Mouse (Mus musculus): ENCODE measurements around the gene Mrpl23.

The Mrpl23 gene

DNA sequence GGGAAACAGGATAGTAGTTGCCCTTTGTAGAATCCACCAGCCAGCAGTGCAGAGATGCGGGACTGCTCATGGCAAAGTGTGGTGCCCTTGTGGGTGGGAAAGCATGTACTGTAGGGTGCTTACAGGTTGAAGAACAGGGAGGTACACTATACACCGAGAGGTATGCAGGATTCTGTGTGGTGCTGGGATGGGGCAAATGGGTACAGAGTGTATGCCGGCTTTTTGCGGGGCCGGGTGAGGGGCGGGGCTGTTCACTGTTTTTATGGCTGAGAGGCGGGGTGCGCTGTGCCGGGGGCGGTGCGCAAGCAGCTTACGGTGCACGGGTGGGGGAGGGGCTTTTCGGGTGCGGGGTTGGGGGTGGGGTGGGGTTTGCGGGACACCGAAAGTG lies at the start of gene Mrpl23:
Mrpl23 (plus strand) TSS at position 16 of the 388 bp plus-strand sequence.
- no peak for DNase-seq

DNA sequence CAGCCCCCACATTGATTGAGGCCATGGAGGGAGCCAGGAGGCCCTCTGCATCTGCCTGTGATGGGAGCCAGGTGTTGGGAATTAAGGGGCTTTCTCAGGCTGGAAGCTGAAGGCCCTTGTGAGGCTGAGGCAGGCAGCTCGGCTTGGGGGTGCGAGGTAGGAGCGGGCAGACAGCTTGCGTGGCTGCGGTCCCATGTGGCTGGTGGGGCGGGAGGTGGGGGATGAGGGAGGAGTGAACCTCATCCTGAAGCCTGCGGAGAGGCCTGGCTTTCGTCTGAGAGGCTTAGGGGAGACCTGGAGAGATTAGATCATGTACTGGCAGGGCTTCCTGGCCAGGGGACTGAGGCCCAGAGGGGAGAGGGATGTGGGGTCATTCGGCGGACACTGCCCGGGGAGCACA lies 49.4 kb upstream of the Mrpl23 start:
- no peak for DNase-seq

DNA sequence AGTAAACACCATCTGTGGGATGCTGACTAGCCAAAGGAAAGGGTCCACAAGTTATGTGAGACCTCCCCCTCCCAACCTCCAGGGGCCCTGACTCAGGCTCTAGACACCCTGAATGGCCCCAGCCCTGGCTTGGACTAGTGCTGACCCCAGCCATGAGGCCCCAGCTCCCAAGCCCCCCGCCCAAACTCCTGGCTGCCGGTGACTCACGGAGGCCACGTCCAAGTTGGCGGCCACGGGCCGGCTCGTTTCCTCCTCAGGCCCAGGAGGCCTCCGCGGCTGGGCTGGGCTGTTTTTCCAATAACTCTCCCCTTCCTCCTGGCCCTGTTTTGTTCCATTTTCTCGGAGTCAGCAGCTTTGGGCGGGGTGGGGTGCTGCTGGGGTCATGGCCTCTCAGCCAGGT lies 47.7 kb upstream of the Mrpl23 start:
- DNase-seq, result no peak

DNA sequence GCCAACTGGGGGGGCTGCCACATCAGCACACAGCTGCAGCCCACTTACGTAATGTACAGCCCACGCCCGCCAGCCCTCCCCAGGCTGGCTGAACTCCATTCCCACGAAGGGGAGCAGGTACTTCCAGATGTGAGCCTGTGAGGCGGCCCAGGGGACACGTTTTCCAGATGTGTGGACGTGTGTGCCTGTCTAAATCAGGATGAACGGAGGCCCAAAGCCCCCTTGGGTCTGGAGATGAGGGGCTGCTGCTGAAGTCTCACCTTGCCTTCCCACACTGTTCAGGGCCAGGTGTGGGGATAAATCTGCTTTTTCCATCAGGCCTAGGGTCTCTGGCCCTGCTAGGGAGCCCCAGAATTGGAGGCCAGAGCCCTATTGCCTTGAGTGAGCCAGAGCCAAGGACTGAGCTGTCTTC lies 45.7 kb upstream of the Mrpl23 start:
- DNase-seq, result no peak

DNA sequence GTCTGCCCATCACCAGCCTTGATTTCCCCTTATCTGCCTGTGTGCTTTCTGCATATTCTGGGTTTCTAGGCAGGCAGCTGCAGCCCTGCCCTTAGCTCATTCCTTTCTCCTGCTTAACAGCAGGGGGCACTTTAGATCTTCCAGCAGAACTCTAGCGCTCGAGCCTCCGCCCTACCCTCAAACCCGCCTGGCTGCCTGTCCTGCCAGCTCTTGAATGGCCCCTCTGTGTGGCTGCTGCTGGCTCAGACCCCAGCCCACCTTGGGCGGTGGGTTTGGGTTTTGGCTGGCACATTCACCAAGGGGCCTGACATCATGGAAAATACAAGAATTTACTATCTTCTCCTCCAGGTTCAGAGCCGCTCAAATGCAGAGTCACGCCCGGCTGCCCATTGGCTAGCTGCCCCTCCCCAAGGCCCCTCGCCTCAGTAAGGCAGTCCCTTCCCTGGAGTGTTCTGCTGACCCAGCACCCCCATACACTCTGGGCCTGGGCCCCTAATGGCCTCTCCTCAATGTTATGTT lies 45.1 kb upstream of the Mrpl23 start:
- peak; percentile 13 for DNase-seq

DNA sequence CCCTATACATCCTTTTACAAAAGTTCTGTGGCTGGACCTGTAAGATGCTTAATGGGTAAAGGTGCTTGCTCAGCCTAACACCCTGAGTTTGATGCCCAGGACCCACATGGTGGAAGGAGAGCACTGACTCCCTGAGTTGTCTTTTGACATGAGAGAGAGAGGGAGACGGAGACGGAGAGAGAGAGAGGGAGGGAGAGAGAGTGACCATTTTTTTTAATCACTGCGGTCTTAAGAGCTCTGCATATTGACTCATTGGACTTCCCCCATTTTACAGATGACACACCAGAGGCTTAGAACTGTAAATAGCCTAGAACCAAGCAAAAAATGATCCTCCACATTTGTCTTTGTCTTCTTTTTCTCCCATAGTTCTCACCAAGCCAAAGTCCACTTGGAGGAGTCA lies 44.4 kb upstream of the Mrpl23 start:
- no peak for DNase-seq

DNA sequence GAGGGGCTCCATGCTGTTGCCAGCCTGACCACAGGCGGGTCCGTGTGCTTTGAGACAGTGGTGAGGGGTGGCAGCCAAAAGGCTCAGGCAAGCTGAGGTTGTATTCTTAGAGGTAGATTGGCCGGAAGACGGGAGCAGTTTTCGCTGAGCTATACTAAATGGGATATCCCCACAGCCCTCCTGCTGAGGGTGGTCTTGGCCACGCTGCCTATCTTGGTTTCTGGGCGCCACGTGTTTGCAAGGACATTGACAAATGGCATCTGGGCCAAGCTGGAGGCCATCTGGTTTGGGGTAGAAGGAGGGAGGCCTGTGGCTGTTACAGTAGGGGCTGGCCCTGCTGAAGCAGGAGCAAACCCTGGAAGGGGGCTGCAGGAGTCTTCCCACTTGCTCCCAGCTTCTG lies 39.0 kb upstream of the Mrpl23 start:
- DNase-seq, result no peak

DNA sequence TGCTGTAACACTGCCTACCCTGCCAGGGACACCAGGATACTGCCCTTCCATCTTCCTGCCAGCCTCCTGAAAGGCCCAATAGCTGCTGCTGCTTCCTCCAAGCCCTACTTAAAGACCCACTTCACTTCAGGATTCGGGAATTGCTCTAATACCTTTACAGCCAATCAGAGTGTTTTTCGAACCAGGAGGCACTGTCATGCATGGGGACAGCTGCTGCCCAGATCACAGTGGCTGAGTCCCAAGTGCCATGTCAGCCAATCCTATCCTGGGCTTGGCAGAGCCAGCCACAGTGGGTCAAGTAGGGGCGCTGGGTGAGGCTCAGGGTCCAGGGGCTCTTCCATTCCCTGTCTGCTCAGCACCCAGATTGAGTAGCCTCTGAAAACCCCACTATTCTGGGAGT lies 36.3 kb upstream of the Mrpl23 start:
- no peak for DNase-seq

DNA sequence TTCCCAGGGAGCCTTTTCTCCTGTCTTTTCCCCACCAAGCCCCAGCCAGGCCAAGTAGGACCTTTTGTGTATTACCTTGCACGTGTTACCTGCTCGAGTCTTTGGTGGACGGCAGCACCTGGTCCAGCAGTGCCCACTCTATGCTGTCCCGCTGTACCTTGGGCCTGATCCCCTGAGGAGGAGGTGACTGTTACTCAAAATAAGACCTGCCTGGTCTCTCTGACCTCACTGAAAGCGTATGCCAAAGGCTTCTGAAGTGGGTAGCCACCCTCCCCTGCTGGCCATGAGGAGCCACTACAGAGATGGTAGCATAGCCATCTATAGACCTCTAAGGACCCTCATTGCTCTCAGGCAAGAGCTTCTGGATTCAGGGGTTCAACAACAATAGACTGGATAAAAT lies 35.7 kb upstream of the Mrpl23 start:
- DNase-seq, result no peak

DNA sequence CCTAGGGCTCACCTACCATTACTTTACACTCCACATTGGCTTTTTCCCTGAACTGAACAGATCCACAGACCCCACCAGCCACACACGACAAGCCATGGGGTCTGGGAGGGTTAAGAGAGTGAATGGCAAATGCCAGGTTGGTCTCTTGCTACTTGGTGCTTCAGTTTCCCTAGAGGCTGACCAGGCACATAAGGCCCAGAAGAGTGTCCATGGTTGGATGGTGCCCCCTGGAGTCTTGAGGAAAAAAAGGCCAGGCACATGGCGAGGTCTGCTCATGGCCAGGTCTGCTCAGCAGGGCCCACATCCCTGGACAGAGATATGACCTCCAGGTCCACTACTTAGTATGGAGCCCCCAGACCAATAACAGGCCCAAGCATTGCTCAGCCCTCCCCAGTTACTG lies 34.7 kb upstream of the Mrpl23 start:
- peak; percentile 34 for DNase-seq

DNA sequence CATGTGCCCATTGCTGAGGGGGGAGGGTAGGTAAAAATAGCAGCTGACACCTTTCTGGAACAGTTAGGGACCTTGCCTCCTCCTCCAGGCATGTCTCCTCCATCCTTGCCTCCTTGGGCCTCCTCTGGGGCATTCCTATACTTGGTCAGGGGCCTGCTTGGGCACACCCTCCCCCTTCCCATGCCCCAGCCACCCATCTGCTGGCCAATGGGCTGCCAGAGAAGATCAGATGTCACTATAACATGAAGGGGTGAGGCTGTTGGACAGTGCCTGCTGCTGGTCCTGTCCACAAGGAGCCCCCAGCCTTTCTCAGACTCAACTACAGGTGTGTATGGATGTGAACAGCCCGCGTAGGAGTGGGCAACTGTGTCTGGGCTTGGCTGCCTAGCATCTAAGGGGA lies 33.9 kb upstream of the Mrpl23 start, which contains the start of gene Tnnt3:
Tnnt3 (plus strand) TSS at position 262 of the 400 bp plus-strand sequence.
- no peak for DNase-seq

DNA sequence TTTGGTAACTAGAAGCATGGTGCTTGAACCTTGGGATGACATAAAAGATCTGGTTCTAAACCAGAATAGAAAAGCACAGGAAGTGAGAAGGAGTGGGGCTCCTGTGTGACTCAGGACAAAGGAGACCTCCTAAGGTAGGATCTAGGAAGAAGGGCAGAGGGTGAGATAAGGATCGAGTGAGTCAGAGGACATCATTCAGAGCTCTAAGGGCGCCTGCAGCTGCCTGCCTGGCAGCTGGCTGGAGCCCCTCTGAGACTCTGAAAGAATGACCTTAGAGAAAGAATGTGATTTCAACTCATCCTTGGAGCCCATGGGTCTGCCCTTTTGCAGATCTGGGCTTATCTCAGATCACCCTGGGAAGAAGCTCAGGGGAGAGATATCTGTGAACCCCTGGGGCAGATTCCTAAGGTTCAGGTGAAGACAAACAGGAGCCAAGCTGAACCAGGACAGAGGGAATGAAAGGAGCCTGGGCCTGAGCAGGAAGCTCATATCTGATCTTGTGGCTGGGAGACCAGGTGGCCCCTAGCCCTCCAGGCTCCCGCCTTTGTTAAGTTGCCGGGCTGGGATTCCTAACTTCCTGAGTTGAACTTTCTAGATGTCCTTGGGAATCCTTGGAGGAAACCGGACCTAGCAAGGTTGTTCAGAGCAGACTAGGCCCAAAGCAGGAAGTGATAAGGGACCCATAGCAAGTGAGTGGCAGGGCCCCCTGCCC lies 33.3 kb upstream of the Mrpl23 start:
- DNase-seq, result no peak

DNA sequence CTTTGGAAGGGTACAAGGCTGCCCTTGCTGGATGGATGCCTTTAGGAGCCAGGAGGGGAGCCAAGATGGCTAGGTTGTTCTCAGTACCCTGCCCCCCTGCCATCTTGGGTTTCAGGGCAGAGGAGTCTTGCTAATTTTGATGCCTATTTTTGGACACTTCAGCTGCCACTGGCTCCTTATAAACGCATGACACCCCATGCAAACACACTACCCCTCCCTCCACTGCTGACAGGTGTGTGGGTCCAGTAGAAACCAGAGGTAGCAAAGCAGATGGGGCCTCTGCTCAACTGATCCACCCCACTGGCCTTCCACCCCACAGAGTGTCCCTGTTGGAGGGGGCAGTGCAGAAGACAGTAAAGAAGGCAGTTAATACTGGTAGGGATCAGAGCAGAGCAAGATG lies 32.5 kb upstream of the Mrpl23 start:
- no peak for DNase-seq

DNA sequence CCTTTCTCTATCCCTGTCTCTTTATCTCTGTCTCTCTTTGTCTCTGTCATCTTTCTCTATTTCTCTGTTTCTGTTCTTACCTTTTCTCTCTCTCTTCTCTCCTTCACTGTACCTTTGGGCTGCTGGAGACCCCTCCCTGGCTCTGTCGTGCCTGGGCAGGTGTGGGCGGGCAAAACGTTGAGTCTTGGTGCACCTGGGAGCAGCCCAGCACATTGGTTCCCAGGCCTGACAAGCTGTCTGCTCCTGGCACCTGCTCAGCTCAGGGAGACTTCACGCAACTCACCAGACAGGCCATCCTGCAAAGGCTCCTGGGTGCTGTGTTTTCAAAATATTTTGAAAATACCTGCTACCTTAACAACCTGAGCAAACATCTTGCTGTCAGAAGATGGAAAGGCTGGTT lies 29.3 kb upstream of the Mrpl23 start:
- DNase-seq, result no peak

DNA sequence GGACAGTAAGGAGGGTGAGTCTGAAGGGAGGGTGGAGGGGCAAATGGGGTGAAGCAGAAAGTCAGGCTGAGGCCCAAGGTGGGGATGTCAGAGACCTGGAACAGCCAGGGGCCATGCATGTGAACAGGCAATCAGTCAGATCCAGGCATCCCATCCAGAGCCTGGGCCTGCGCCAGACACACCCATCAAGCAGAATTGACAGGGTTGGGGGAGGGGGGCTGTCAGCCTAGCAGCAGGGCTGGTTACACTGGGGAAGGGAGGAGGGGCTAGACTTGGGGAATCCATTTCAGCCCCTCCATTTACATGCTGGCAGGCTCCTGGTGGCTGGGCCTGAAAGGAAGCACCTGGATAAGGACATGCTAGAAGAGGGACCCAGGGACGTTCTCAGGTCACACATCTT lies 26.5 kb upstream of the Mrpl23 start:
- DNase-seq, result no peak

DNA sequence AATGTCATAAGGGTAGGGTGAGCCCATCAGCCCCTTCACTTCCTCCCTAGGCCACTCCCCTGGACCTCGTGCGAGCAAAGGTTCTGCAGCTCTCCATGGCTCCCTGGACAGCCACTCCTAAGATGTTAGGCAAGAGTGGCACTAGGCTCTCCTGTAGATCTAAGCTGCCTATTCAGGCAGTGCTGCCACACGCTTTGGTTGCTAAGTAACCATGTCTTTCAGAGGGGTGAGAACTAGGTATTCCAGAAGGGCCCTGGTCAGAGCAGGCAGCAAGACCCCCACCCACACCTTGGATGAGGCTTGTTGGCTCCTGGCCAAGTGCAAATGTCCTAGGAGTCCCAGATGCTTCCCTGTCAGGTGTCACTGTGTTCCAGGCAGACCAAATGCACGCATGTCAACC lies 26.0 kb upstream of the Mrpl23 start:
- DNase-seq, result no peak

DNA sequence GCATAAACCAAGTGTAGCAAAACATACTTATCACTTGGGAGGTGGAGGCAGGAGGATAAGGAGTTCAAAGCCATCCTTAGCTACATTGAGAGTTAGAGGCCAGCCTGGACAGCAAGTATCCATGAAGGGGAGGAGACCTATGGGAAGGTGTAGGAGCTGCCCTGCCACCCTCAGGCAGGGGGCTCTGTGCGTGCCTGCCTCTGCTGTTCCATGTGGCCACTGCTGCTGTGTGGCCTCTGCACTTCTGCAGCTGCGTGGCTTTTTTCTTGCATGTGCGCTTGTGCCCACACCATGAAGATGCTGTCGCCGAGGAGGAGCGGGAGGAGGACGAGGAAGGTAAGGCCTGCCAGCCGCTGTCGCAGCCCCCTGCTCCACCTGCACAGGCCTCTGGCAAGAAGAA lies 25.0 kb upstream of the Mrpl23 start:
- no peak for DNase-seq

DNA sequence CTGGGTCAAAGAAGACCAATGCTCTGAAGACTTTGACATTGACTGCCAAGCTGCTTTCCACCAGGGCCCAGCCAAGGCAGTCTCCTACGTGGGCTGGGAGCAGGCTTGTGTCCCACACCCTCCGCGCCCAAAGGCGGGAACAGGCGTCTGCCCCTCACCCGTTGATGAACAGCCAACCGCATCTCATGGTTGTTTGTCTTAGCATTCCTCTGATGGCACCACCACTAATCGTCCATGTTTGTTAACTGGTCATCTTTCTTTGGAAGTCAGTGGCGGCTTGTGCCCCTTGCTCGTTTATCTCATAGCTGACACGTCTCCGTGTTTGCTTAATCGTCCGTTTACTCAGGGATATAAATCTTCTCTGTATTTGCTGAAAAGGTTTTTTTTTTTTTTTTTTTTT lies 23.0 kb upstream of the Mrpl23 start:
- no peak for DNase-seq

DNA sequence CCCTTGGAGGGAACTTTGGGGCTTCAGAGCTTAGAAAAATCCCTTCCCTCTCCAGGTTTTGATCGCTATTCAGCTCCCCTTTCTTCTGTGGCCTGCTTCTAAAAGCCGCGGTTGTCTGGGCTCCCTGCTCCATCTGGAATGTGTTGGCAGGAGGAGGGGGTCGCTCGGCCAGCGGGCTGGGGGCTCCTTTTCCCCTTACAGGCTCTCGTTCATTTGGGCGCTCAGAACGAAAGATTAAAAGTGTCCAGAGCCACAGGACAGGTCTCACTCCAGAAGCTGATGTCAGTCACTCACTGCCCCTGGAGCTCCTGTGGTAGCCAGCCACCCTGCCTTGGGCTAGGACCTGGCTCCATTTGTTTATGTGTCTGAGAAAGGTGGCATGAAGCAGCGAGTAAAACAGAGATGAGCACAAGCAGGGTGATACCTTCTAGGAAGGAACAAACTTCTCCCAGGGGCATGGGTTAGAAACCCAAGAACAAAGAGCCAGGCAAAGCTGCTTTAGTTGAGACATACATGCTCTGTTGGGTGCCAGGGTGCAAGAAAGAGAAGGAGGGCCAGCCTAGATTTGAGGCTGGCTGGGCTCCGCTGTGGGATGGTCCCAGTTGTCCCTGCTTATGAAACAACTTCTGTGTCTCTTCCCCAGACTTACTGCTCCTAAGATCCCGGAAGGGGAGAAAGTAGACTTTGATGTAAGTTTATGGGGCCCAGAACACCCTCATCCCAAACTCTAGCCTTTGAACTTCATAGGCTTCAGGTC lies 22.3 kb upstream of the Mrpl23 start:
- no peak for DNase-seq

DNA sequence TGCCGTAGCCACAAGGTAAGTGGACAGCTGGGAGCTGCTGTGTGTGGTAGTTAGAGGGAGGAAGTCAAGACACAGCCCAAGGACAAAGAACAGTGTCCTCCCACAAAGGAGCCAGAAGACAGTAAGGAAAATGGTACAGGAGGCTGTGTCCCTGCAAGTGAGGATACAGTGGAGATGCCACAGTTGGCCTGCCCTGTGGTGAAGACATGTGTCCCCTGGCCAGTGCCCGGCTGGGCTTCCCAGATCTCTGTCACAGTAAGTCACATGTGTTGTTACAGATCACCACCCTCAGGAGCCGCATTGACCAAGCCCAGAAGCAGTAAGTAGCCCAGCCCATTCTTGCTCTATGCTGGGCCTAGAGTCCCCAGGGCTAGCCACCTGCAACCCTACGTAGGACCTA lies 18.4 kb upstream of the Mrpl23 start:
- DNase-seq, result no peak

DNA sequence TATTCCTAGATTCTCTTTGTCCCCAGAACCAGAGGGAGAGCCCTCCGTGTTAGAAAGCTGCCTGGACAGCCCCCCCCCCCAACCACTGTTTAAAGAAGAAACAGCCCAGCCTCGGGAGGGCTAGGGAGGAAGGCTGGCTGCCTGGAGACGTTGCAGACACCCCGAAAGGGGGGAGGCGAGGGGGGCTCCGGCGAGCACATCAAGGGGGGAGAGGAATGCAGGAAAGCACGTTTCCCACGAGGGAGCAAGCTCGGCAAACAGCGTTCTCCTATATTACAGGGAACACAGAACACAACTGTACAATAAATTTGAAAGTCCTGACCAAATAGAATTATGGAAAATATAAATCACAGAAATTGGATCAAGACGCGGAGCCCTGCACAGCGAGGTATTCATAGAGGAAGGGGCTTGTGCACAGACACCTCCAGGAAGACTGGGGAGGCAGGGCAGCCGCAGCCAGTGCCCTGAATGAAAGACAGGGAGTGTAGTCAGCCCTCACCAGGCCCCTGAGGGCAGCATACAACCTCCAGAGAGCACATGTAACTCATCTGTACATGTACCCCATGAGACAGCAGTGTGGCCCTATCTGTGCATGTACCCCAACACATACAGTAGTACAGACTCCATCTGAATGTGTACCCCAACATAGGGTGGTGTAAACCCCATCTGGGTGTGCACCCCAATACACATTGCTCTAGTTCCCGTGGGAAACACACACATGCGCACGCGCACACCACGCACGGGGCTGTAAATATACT lies 16.1 kb upstream of the Mrpl23 start:
- DNase-seq, result no peak

DNA sequence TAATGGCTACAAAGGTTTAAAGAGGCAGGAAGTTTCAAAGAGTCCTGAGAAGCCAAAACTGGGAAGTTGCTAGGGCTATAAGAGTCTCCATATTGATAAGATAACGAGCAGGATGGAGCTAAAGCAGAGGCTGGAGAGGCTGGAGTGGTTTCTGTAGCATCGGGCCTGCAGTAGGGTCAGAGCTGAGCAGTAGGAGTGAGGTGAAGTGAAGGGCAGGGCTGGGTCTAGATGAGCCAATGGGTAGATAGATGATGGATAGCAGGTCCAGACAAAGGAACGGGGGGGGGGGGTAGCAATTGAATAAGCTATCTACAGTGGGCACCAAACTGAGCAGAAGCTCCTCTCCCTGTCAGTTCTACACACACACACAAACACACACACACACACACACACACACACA lies 15.0 kb upstream of the Mrpl23 start:
- no peak for DNase-seq

DNA sequence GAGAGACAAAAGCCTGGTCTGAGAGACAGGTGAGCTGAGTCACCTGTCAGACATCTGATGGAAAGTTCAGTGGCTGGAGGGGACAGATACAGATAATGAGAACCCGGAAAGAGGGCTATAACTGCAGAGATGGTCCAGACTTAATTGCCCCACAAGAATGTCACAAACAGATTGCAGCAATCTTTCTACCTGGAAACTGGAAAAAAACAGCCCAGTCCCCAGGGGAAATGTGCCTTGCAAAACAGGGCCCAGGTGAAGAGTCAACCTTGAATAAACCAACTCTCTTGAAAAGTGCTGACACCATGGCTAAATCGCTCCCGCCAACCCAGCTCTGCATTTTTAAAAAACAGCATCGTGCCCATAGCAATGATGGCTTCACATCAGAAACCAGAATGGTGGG lies 12.2 kb upstream of the Mrpl23 start:
- DNase-seq, result no peak

DNA sequence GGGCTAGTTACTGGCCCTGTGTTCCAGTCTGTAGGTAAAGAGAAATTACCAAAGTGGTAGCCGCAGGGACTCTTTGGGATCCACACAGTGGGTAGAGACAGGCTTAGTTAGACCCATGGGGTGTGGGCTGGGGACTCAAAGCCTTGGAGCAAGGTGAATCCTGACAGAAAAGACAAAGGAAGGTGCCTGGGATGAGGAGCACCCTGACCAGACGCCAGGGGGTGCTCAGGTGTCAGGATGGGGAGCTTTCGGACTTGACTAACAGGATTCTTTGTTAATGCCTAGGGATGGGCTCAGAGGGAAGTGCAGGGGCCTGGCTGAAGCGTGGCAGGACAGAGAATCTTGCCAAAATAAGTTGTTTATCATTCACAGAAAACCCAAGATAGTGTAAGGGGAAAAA lies 10.1 kb upstream of the Mrpl23 start:
- DNase-seq, result peak; percentile 25

All from kidney, adult 18-20 months (tissue).